Mouse (Mus musculus): ENCODE measurements around the gene N4bp1. TPM values are rescaled to one million over a fixed set of nuclear protein-coding genes. Genes with fewer than 3 reads are reported as not detected.
A peak's percentile ranks its signal among the peaks of the same experiment; 100 is the strongest.

The N4bp1 gene
- polyA plus RNA-seq, 1 experiment from 2014 or later: 13.6 TPM

GRCm38 (mm10) chr8:86844856-86845255, 40.2 kb downstream of the N4bp1 start:
- Histone ChIP-seq H3K9me3 (ENCODE audit: control insufficient read depth, low read length) (no peaks in the 10 kb centered on the region), H3K36me3 (ENCODE audit: control insufficient read depth, insufficient read depth, low read length) (peaks cover 61% of the 10 kb centered on the region), H3K9ac (replicated peaks; ENCODE audit: low read length) (no peak overlapping the region), H3K4me1 (ENCODE audit: control insufficient read depth, insufficient read depth, low read length) (no peaks in the 10 kb centered on the region), H3K4me2 (ENCODE audit: low read length) (no peak overlapping the region), H3K27me3 (ENCODE audit: control insufficient read depth, insufficient read depth, low read length) (no peaks in the 10 kb centered on the region), H3K27ac (replicated peaks; ENCODE audit: low read depth, low read length) (no peak overlapping the region), H3K4me3 (replicated peaks; ENCODE audit: low read depth, low read length) (no peak overlapping the region)
- DNase-seq: no peak
- WGBS: 96% methylated on average over 6 of the region's 6 CpGs
- ATAC-seq (ENCODE audit: low FRiP score, low TSS enrichment): no peak

GRCm38 (mm10) chr8:86843896-86844295, 41.2 kb downstream of the N4bp1 start:
- peak; percentile 57; the same call in 1 of the 2 replicates for ATAC-seq (ENCODE audit: low FRiP score, low TSS enrichment)
- Histone ChIP-seq H3K9me3 (ENCODE audit: control insufficient read depth, low read length) (no peaks in the 10 kb centered on the region), H3K4me2 (ENCODE audit: low read length) (no peak overlapping the region), H3K9ac (replicated peaks; ENCODE audit: low read length) (no peak overlapping the region), H3K4me1 (ENCODE audit: control insufficient read depth, insufficient read depth, low read length) (no peaks in the 10 kb centered on the region), H3K27ac (replicated peaks; ENCODE audit: low read depth, low read length) (no peak overlapping the region), H3K27me3 (ENCODE audit: control insufficient read depth, insufficient read depth, low read length) (no peaks in the 10 kb centered on the region), H3K36me3 (ENCODE audit: control insufficient read depth, insufficient read depth, low read length) (peaks cover 68% of the 10 kb centered on the region), H3K4me3 (replicated peaks; ENCODE audit: low read depth, low read length) (no peak overlapping the region)
- DNase-seq: peak; percentile 74
- WGBS: 48% methylated on average over 8 of the region's 8 CpGs

- 88% methylated on average over 8 of the region's 8 CpGs for WGBS
- H3K4me3 ChIP-seq (replicated peaks; ENCODE audit: low read depth, low read length): no peak overlapping the region
- H3K4me1 ChIP-seq (ENCODE audit: control insufficient read depth, insufficient read depth, low read length): no peaks in the 10 kb centered on the region
- H3K36me3 ChIP-seq (ENCODE audit: control insufficient read depth, insufficient read depth, low read length): peaks cover 54% of the 10 kb centered on the region
- H3K9ac ChIP-seq (replicated peaks; ENCODE audit: low read length): no peak overlapping the region
- no peak overlapping the region for H3K4me2 ChIP-seq (ENCODE audit: low read length)
- H3K27ac ChIP-seq (replicated peaks; ENCODE audit: low read depth, low read length): no peak overlapping the region
- DNase-seq (no peak), ATAC-seq (ENCODE audit: low FRiP score, low TSS enrichment) (no peak)
- H3K9me3 ChIP-seq (ENCODE audit: control insufficient read depth, low read length): no peaks in the 10 kb centered on the region
- H3K27me3 ChIP-seq (ENCODE audit: control insufficient read depth, insufficient read depth, low read length): no peaks in the 10 kb centered on the region
Observed at GRCm38 (mm10) chr8:86841556-86842309, 43.3 kb downstream of the N4bp1 start.

- no peak for DNase-seq
- Histone ChIP-seq H3K4me1 (ENCODE audit: control insufficient read depth, insufficient read depth, low read length) (no peaks in the 10 kb centered on the region), H3K9me3 (ENCODE audit: control insufficient read depth, low read length) (no peaks in the 10 kb centered on the region), H3K4me3 (replicated peaks; ENCODE audit: low read depth, low read length) (no peak overlapping the region), H3K27me3 (ENCODE audit: control insufficient read depth, insufficient read depth, low read length) (no peaks in the 10 kb centered on the region), H3K4me2 (ENCODE audit: low read length) (no peak overlapping the region), H3K36me3 (ENCODE audit: control insufficient read depth, insufficient read depth, low read length) (peaks cover 43% of the 10 kb centered on the region), H3K27ac (replicated peaks; ENCODE audit: low read depth, low read length) (no peak overlapping the region), H3K9ac (replicated peaks; ENCODE audit: low read length) (no peak overlapping the region)
- peak; percentile 20; the same call in 1 of the 2 replicates for ATAC-seq (ENCODE audit: low FRiP score, low TSS enrichment)
- WGBS: 95% methylated on average over 12 of the region's 12 CpGs
Observed at GRCm38 (mm10) chr8:86840120-86840693, 44.9 kb downstream of the N4bp1 start.

- Histone ChIP-seq H3K4me3 (replicated peaks; ENCODE audit: low read depth, low read length) (no peak overlapping the region), H3K4me1 (ENCODE audit: control insufficient read depth, insufficient read depth, low read length) (no peaks in the 10 kb centered on the region), H3K4me2 (ENCODE audit: low read length) (no peak overlapping the region), H3K27ac (replicated peaks; ENCODE audit: low read depth, low read length) (no peak overlapping the region), H3K27me3 (ENCODE audit: control insufficient read depth, insufficient read depth, low read length) (no peaks in the 10 kb centered on the region), H3K9ac (replicated peaks; ENCODE audit: low read length) (no peak overlapping the region), H3K9me3 (ENCODE audit: control insufficient read depth, low read length) (no peaks in the 10 kb centered on the region), H3K36me3 (ENCODE audit: control insufficient read depth, insufficient read depth, low read length) (peaks cover 34% of the 10 kb centered on the region)
- 97% methylated on average over 6 of the region's 6 CpGs for WGBS
- no peak for ATAC-seq (ENCODE audit: low FRiP score, low TSS enrichment)
- DNase-seq: no peak
Observed at GRCm38 (mm10) chr8:86838707-86839438, 46.2 kb downstream of the N4bp1 start.

- no peak overlapping the region for H3K27ac ChIP-seq (replicated peaks; ENCODE audit: low read depth, low read length)
- H3K9ac ChIP-seq (replicated peaks; ENCODE audit: low read length): no peak overlapping the region
- H3K4me1 ChIP-seq (ENCODE audit: control insufficient read depth, insufficient read depth, low read length): no peaks in the 10 kb centered on the region
- H3K4me3 ChIP-seq (replicated peaks; ENCODE audit: low read depth, low read length): no peak overlapping the region
- no peaks in the 10 kb centered on the region for H3K9me3 ChIP-seq (ENCODE audit: control insufficient read depth, low read length)
- 79% methylated on average over 2 of the region's 2 CpGs for WGBS
- DNase-seq (no peak), ATAC-seq (ENCODE audit: low FRiP score, low TSS enrichment) (no peak)
- no peak overlapping the region for H3K4me2 ChIP-seq (ENCODE audit: low read length)
- peaks cover 21% of the 10 kb centered on the region for H3K36me3 ChIP-seq (ENCODE audit: control insufficient read depth, insufficient read depth, low read length)
- no peaks in the 10 kb centered on the region for H3K27me3 ChIP-seq (ENCODE audit: control insufficient read depth, insufficient read depth, low read length)
Observed at GRCm38 (mm10) chr8:86837234-86837633, 47.8 kb downstream of the N4bp1 start.

GRCm38 (mm10) chr8:86835881-86836280, 49.2 kb downstream of the N4bp1 start:
- H3K4me2 ChIP-seq (ENCODE audit: low read length): no peak overlapping the region
- no peak overlapping the region for H3K27ac ChIP-seq (replicated peaks; ENCODE audit: low read depth, low read length)
- no peaks in the 10 kb centered on the region for H3K9me3 ChIP-seq (ENCODE audit: control insufficient read depth, low read length)
- ATAC-seq (ENCODE audit: low FRiP score, low TSS enrichment): no peak
- H3K9ac ChIP-seq (replicated peaks; ENCODE audit: low read length): no peak overlapping the region
- H3K27me3 ChIP-seq (ENCODE audit: control insufficient read depth, insufficient read depth, low read length): no peaks in the 10 kb centered on the region
- H3K4me3 ChIP-seq (replicated peaks; ENCODE audit: low read depth, low read length): no peak overlapping the region
- peaks cover 14% of the 10 kb centered on the region; the same call in 1 of the 2 replicates for H3K36me3 ChIP-seq (ENCODE audit: control insufficient read depth, insufficient read depth, low read length)
- H3K4me1 ChIP-seq (ENCODE audit: control insufficient read depth, insufficient read depth, low read length): no peaks in the 10 kb centered on the region
- DNase-seq: no peak

- Histone ChIP-seq H3K4me3 (replicated peaks; ENCODE audit: low read depth, low read length) (no peak overlapping the region), H3K4me2 (ENCODE audit: low read length) (no peak overlapping the region), H3K36me3 (ENCODE audit: control insufficient read depth, insufficient read depth, low read length) (peaks cover 7% of the 10 kb centered on the region; the same call in 1 of the 2 replicates), H3K9me3 (ENCODE audit: control insufficient read depth, low read length) (no peaks in the 10 kb centered on the region), H3K27me3 (ENCODE audit: control insufficient read depth, insufficient read depth, low read length) (no peaks in the 10 kb centered on the region), H3K4me1 (ENCODE audit: control insufficient read depth, insufficient read depth, low read length) (no peaks in the 10 kb centered on the region), H3K9ac (replicated peaks; ENCODE audit: low read length) (no peak overlapping the region), H3K27ac (replicated peaks; ENCODE audit: low read depth, low read length) (no peak overlapping the region)
- ATAC-seq (ENCODE audit: low FRiP score, low TSS enrichment): no peak
- no peak for DNase-seq
- WGBS: 86% methylated on average over 8 of the region's 8 CpGs
Observed at GRCm38 (mm10) chr8:86834496-86835260, 50.4 kb downstream of the N4bp1 start.

Data from midbrain, embryonic 14.5 days (tissue).